Mouse (Mus musculus) C2C12 (cell line): ENCODE results near the gene Ppip5k1.

Experiments used
- CTCF ChIP-seq: IDR thresholded peaks from one replicate; pipeline ENCODE4 v1.5.1; 2011; ENCODE audit not compliant: control insufficient read depth, insufficient read depth, insufficient read length
- MYOD1 ChIP-seq: IDR thresholded peaks from one replicate; pipeline ENCODE4 v1.6.1; 2011; ENCODE audit warnings: low read depth; ENCODE audit not compliant: control insufficient read depth, insufficient read length

DNA sequence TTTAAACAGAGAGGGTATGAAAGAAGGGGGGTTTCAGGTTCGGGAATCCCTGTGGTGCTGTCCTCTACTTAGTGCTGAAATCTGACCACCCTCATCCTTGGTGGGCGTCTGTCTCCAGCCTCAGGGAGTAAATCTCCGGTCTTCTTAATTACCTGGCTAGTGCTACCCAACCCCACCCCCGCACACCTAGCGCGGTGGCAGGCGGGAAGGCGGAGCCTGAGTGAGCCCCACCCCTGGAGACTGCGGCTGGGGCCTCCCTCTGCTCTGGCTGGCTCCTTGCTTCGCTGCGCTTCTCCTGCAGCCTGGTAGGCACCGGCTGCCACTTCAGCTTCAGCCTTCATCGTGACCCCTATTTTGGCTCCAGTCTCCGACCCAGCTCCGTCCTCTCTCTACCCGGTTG, 3.2 kb upstream of the Ppip5k1 start:
- TF ChIP-seq CTCF = no peak
- no peak for TF ChIP-seq MYOD1
